Mouse (Mus musculus) kidney, embryonic 14.5 days (tissue): ENCODE measurements around the gene Thpo. TPM values are rescaled to one million over a fixed set of nuclear protein-coding genes. Genes with fewer than 3 reads are reported as not detected.

Source experiments
- ATAC-seq: fragments of 200-750 bp; cut with Nextera tagmentation; 2 replicates; pipeline ENCODE4 v1.8.0; 2017; ENCODE audit warnings: moderate number of reproducible peaks, mild to moderate bottlenecking, moderate TSS enrichment, moderate library complexity; ENCODE audit not compliant: low FRiP score, low TSS enrichment
- H3K27ac ChIP-seq: fragments of 300-500 bp; sonication (generic); 2 replicates; pipeline ENCODE4 v1.5.1; 2014; ENCODE audit warnings: low read depth, mild to moderate bottlenecking, low read length, moderate library complexity, mixed read lengths
- H3K27me3 ChIP-seq: fragments of 300-500 bp; sonication (generic); 2 replicates; pipeline ENCODE4 v1.6.1; 2014; ENCODE audit warnings: mild to moderate bottlenecking, low read length; ENCODE audit not compliant: control insufficient read depth, insufficient read depth
- H3K36me3 ChIP-seq: fragments of 300-500 bp; sonication (generic); 2 replicates; pipeline ENCODE4 v1.6.1; 2014; ENCODE audit warnings: low read length, mixed read lengths; ENCODE audit not compliant: control insufficient read depth, insufficient read depth
- H3K4me1 ChIP-seq: fragments of 300-500 bp; sonication (generic); 2 replicates; pipeline ENCODE4 v1.6.1; 2014; ENCODE audit warnings: low read length, mixed read lengths; ENCODE audit not compliant: control insufficient read depth, insufficient read depth
- H3K4me2 ChIP-seq: fragments of 300-500 bp; sonication (generic); replicated peaks from 2 replicates; pipeline ENCODE4 v1.6.1; 2014; ENCODE audit warnings: low read depth, mild to moderate bottlenecking, low read length
- H3K4me3 ChIP-seq: fragments of 300-500 bp; sonication (generic); 2 replicates; pipeline ENCODE4 v1.5.1; 2014; ENCODE audit warnings: mild to moderate bottlenecking, low read length
- H3K9ac ChIP-seq: fragments of 300-500 bp; sonication (generic); 2 replicates; pipeline ENCODE4 v1.6.1; 2014; ENCODE audit warnings: low read depth, mild to moderate bottlenecking, low read length, moderate library complexity
- H3K9me3 ChIP-seq: fragments of 300-500 bp; sonication (generic); 2 replicates; pipeline ENCODE4 v1.6.1; 2016; ENCODE audit warnings: low read length; ENCODE audit not compliant: control insufficient read depth
- WGBS: fragments of 180-500 bp; shearing (Covaris S2); extraction: QIAGEN DNeasy Blood & Tissue Kit; methylation state at CpG from one replicate; pipeline ENCODE4 v1.1.7; 2014; 5-methylcytosine and 5-hydroxymethylcytosine counted together
- polyA plus RNA-seq: library from polyadenylated mRNA; unstranded; fragments of >200 nt; fragmentation: Nextera tagmentation; extraction: Ambion mirVana; gene quantifications from 2 replicates; pipeline ENCODE4 v1.2.1, GENCODE M21; 2014

The Thpo gene
- polyA plus RNA-seq, 1 experiment from 2014 or later, result 1.2 TPM

GRCm38 (mm10) chr16:20692241-20692965 lies 41.9 kb downstream of the Thpo start:
- Histone ChIP-seq H3K4me2 (0 out of 2 replicates have a peak overlapping the region, but pooled peaks have one; percentile 84), H3K9me3 (no peaks in the 10 kb centered on the region), H3K27me3 (no peaks in the 10 kb centered on the region; the same call in 1 of the 2 replicates), H3K4me3 (no peak overlapping the region; the same call in 1 of the 2 replicates), H3K27ac (no peak overlapping the region), H3K36me3 (peaks cover 51% of the 10 kb centered on the region), H3K4me1 (peaks cover 9% of the 10 kb centered on the region), H3K9ac (no peak overlapping the region)
- ATAC-seq, result no peak; the same call in 1 of the 2 replicates
- WGBS, result 49% methylated on average over 16 of the region's 16 CpGs

DNA sequence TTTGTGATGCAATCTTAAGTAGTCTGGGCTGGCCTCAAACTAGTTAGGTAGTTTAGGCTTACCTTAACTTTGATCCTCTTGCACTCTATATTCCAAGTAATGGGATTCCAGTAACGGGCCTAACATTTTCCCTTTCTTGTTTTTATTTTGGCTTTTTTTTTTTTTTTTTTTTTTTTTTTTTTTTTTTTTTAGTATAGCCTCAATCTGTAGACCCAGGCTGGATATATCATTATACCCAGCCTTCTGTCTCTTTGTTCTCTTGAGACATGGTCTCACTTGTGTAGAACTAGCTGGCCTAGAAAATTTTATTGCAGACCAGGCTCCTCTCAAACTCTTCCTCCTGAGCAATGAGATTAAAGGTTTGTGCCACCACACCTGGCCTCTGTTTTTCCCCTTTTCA lies 42.7 kb downstream of the Thpo start:
- Histone ChIP-seq H3K4me2 (no peak overlapping the region), H3K9me3 (no peaks in the 10 kb centered on the region), H3K4me1 (peaks cover 9% of the 10 kb centered on the region), H3K4me3 (no peak overlapping the region), H3K27ac (no peak overlapping the region), H3K36me3 (peaks cover 59% of the 10 kb centered on the region), H3K9ac (no peak overlapping the region), H3K27me3 (no peaks in the 10 kb centered on the region; the same call in 1 of the 2 replicates)
- 75% methylated on average over 1 of the region's 1 CpGs for WGBS
- ATAC-seq, result no peak

DNA sequence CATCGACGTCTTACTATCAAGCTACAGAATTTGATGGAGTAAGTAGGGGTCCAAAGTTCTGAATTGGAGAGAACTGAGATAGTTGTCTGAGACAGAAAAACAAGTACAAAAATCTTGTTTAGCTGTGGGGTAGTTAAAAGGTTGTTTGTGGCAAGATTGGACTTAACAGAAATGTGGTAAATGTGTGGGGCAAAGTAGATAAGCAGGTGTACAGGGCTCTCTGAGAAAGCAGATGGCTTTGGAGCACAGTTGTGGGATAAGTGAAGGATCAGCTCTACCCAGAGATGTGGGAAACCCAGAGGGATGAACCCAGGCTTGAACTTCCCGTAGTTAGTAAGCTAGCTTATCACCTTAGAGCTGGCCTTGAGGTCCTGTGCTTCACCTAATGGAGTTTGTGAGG lies 43.5 kb downstream of the Thpo start:
- ATAC-seq, result no peak
- Histone ChIP-seq H3K36me3 (peaks cover 67% of the 10 kb centered on the region), H3K27me3 (no peaks in the 10 kb centered on the region), H3K9me3 (no peaks in the 10 kb centered on the region), H3K4me1 (peaks cover 9% of the 10 kb centered on the region), H3K4me2 (no peak overlapping the region), H3K4me3 (no peak overlapping the region), H3K27ac (no peak overlapping the region), H3K9ac (no peak overlapping the region)
- WGBS, result 85% methylated on average over 3 of the region's 3 CpGs

- peaks cover 83% of the 10 kb centered on the region for H3K36me3 ChIP-seq
- no peak overlapping the region for H3K4me3 ChIP-seq
- no peak for ATAC-seq
- WGBS, result 88% methylated on average over 10 of the region's 10 CpGs
- peaks cover 7% of the 10 kb centered on the region; the same call in 1 of the 2 replicates for H3K4me1 ChIP-seq
- H3K9ac ChIP-seq, result no peak overlapping the region
- H3K4me2 ChIP-seq, result no peak overlapping the region
- no peaks in the 10 kb centered on the region for H3K27me3 ChIP-seq
- H3K9me3 ChIP-seq, result no peaks in the 10 kb centered on the region
- H3K27ac ChIP-seq, result no peak overlapping the region
Measured at GRCm38 (mm10) chr16:20677974-20678675, 56.2 kb downstream of the Thpo start.

DNA sequence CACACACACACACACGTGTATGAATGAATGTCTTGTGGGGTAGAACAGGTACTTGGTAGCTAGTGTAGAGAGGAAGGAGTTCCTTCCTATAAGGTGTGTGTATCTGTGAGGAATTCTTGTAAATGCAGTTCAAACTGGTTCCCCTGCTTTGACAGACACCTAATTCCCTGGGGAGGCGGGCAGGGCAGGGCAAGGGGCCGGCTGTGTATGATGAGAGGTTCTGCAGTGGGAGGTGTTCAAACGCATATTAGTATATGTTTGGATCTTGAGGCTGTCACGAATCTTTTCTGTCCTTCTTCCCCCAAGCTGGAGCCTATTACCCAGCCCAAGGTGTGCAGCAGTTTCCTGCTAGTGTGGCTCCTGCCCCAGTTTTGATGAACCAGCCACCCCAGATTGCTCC lies 56.9 kb downstream of the Thpo start:
- H3K27ac ChIP-seq, result no peak overlapping the region
- H3K4me2 ChIP-seq, result no peak overlapping the region
- H3K4me1 ChIP-seq, result peaks cover 7% of the 10 kb centered on the region; the same call in 1 of the 2 replicates
- no peak overlapping the region for H3K9ac ChIP-seq
- no peak overlapping the region for H3K4me3 ChIP-seq
- H3K9me3 ChIP-seq, result no peaks in the 10 kb centered on the region
- H3K27me3 ChIP-seq, result no peaks in the 10 kb centered on the region
- peaks cover 75% of the 10 kb centered on the region for H3K36me3 ChIP-seq
- ATAC-seq, result no peak
- 87% methylated on average over 5 of the region's 5 CpGs for WGBS

GRCm38 (mm10) chr16:20676702-20677101 lies 57.6 kb downstream of the Thpo start:
- Histone ChIP-seq H3K27me3 (no peaks in the 10 kb centered on the region), H3K36me3 (peaks cover 68% of the 10 kb centered on the region), H3K4me1 (peaks cover 7% of the 10 kb centered on the region; the same call in 1 of the 2 replicates), H3K4me3 (no peak overlapping the region), H3K4me2 (no peak overlapping the region), H3K9me3 (no peaks in the 10 kb centered on the region), H3K9ac (no peak overlapping the region), H3K27ac (no peak overlapping the region)
- ATAC-seq, result no peak
- 87% methylated on average over 4 of the region's 4 CpGs for WGBS

DNA sequence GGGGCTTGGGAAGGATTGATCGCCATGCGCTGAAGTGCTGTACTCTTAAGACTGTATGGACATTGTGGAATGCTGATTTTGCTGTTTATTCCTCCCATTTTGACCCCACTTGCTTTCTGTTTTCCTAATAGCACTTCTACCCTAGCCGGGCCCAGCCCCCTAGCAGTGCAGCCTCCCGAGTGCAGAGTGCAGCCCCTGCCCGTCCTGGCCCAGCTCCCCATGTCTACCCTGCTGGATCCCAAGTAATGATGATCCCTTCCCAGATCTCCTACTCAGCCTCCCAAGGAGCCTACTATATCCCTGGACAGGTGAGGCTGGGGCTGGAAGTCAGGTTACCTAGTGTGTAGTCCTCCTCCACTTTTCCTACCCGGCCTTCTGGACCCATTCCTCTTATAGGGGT lies 59.1 kb downstream of the Thpo start:
- H3K9me3 ChIP-seq, result no peaks in the 10 kb centered on the region
- H3K27me3 ChIP-seq, result no peaks in the 10 kb centered on the region
- H3K4me3 ChIP-seq, result no peak overlapping the region
- no peak overlapping the region for H3K27ac ChIP-seq
- no peak overlapping the region for H3K4me2 ChIP-seq
- H3K9ac ChIP-seq, result no peak overlapping the region
- no peak for ATAC-seq
- WGBS, result 91% methylated on average over 6 of the region's 6 CpGs
- peaks cover 7% of the 10 kb centered on the region; the same call in 1 of the 2 replicates for H3K4me1 ChIP-seq
- H3K36me3 ChIP-seq, result peaks cover 53% of the 10 kb centered on the region
